Mouse (Mus musculus) c-Kit-positive CD71-positive TER-119-negative erythroid progenitor cells, embryonic 14.5 days (primary cell): ENCODE results near the gene Klk1b4.

ENCODE experiments used
- DNase-seq: peaks from one replicate; pipeline ENCODE4 v3.0.0-alpha.2; 2013; ENCODE audit warnings: low read depth

Klk1b4 gene

GRCm38 (mm10) chr7:44253023-44253616, 45.9 kb downstream of the Klk1b4 start:
- DNase-seq, result no peak

GRCm38 (mm10) chr7:44254930-44255329, 47.7 kb downstream of the Klk1b4 start:
- DNase-seq, result no peak

- no peak for DNase-seq
Observed at GRCm38 (mm10) chr7:44257278-44257677, 50.0 kb downstream of the Klk1b4 start, which contains the start of gene Acp4. Acp4 (minus strand) TSS chr7:44257378.

GRCm38 (mm10) chr7:44260410-44260809, 53.2 kb downstream of the Klk1b4 start:
- DNase-seq, result no peak

GRCm38 (mm10) chr7:44261147-44261546, 53.9 kb downstream of the Klk1b4 start, which contains the start of gene Gm15517:
Gm15517 (plus strand) TSS chr7:44261447.
- no peak for DNase-seq
